Mouse (Mus musculus) lung, adult 2 months (tissue): Measurements from ENCODE around the gene Ceacam10.

Experiments used
- CTCF ChIP-seq: fragments of 200-500 bp; IDR thresholded peaks from 2 replicates; pipeline ENCODE4 v1.5.1; 2011; ENCODE audit warnings: mild to moderate bottlenecking, low read length, control low read depth; ENCODE audit not compliant: insufficient read depth
- POLR2A ChIP-seq: fragments of 200-500 bp; IDR thresholded peaks from 2 replicates; pipeline ENCODE4 v1.6.1; 2011; ENCODE audit warnings: low read depth, mild to moderate bottlenecking, control low read depth, low read length, borderline replicate concordance; ENCODE audit errors: extremely low read depth

GRCm38 (mm10) chr7:24758520-24758919 lies 18.5 kb upstream of the Ceacam10 start:
- TF ChIP-seq POLR2A (no peak), CTCF (no peak)
